Mouse (Mus musculus): ENCODE measurements at regions not wholly inside any gene's neighbourhood (a gene's known extent, or its start where the extent isn't known, plus 50 kb on each side); places are given as distances from the start of the nearest gene placed in this dataset.

GRCm38 (mm10) chr11:31769804-31770654 lies 98.3 kb upstream of the Bod1 start:
- no peaks in the 10 kb centered on the region for H3K27me3 ChIP-seq (ENCODE audit: control insufficient read depth, insufficient read depth, low read length)
- no peaks in the 10 kb centered on the region for H3K9me3 ChIP-seq (ENCODE audit: control insufficient read depth, low read length)
- H3K9ac ChIP-seq (ENCODE audit: low read length) = no peak overlapping the region
- H3K4me3 ChIP-seq (ENCODE audit: low read depth, low read length) = no peak overlapping the region
- H3K27ac ChIP-seq (ENCODE audit: low read depth, low read length) = no peak overlapping the region
- no peaks in the 10 kb centered on the region for H3K36me3 ChIP-seq (ENCODE audit: control insufficient read depth, insufficient read depth, low read length)
- H3K4me2 ChIP-seq (ENCODE audit: low read depth) = no peak overlapping the region
- no peaks in the 10 kb centered on the region for H3K4me1 ChIP-seq (ENCODE audit: control insufficient read depth, insufficient read depth, low read length)
- WGBS = 89% methylated on average over 4 of the region's 4 CpGs
- no peak for ATAC-seq (ENCODE audit: insufficient read depth, low FRiP score, low TSS enrichment)
- no peak for DNase-seq (ENCODE audit: low spot score)

DNA sequence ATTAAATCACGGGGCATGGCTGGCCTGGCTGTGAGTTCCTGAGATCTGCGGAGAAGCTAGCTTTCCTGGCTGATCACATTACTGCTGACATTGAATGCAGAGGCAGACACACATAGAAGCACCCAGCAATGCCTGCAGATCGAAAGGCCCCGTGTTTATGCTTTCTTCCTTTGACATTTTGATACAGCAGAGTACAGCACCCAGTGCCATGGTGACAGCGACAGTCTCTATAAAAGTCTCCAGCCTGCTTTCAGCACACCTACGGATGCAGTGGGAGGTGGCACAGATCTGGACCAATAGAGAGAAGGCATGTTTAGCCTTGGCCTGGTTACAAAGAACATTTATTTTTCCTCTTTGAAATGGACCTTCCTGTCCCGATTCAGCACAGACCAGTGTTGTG lies 99.2 kb upstream of the Bod1 start:
- H3K27ac ChIP-seq (ENCODE audit: low read depth, low read length) = no peak overlapping the region
- 78% methylated on average over 7 of the region's 7 CpGs for WGBS

GRCm38 (mm10) chr11:31771491-31772439 lies 100.1 kb upstream of the Bod1 start:
- WGBS = 86% methylated on average over 6 of the region's 6 CpGs
- Histone ChIP-seq H3K4me3 (ENCODE audit: low read depth, low read length) (no peak overlapping the region), H3K9me3 (ENCODE audit: control insufficient read depth, low read length) (no peaks in the 10 kb centered on the region), H3K9ac (ENCODE audit: low read length) (no peak overlapping the region), H3K27me3 (ENCODE audit: control insufficient read depth, insufficient read depth, low read length) (no peaks in the 10 kb centered on the region), H3K27ac (ENCODE audit: low read depth, low read length) (no peak overlapping the region), H3K4me2 (ENCODE audit: low read depth) (no peak overlapping the region), H3K36me3 (ENCODE audit: control insufficient read depth, insufficient read depth, low read length) (no peaks in the 10 kb centered on the region), H3K4me1 (ENCODE audit: control insufficient read depth, insufficient read depth, low read length) (no peaks in the 10 kb centered on the region)
- ATAC-seq (ENCODE audit: insufficient read depth, low FRiP score, low TSS enrichment) (no peak), DNase-seq (ENCODE audit: low spot score) (no peak)

More for the DNA sequence above, 99.2 kb upstream of the Bod1 start:
- DNase-seq (ENCODE audit: low spot score) (no peak), ATAC-seq (ENCODE audit: insufficient read depth, low FRiP score, low TSS enrichment) (no peak)
- Histone ChIP-seq H3K36me3 (ENCODE audit: control insufficient read depth, insufficient read depth, low read length) (no peaks in the 10 kb centered on the region), H3K4me3 (ENCODE audit: low read depth, low read length) (no peak overlapping the region), H3K9me3 (ENCODE audit: control insufficient read depth, low read length) (no peaks in the 10 kb centered on the region), H3K4me2 (ENCODE audit: low read depth) (no peak overlapping the region), H3K27me3 (ENCODE audit: control insufficient read depth, insufficient read depth, low read length) (no peaks in the 10 kb centered on the region), H3K9ac (ENCODE audit: low read length) (no peak overlapping the region; the same call in 1 of the 2 replicates), H3K4me1 (ENCODE audit: control insufficient read depth, insufficient read depth, low read length) (no peaks in the 10 kb centered on the region)

DNA sequence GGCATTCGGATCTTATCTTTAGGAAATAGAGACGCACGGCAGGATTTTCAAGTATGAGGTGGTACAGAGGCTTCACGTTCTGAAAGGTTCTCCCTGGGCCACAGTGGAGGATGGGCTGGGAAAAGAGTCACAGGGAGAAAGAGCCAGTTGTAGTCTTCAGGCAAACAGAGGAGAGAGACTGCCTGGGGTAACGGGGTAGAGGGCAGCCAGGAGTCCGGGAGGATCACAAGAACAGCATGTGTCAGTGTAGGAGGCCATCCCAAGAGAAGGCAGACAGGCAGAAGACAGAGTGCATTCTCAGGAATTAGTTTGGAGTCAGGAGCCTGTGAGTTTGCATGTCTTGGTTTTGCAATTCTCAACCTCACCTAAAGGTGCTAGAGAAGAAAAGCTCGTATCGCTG lies 94.5 kb upstream of the Cpeb4 start:
- DNase-seq (ENCODE audit: low spot score) (no peak), ATAC-seq (ENCODE audit: insufficient read depth, low FRiP score, low TSS enrichment) (no peak)
- H3K27ac ChIP-seq (ENCODE audit: low read depth, low read length) = no peak overlapping the region
- no peak overlapping the region for H3K4me2 ChIP-seq (ENCODE audit: low read depth)
- no peak overlapping the region for H3K9ac ChIP-seq (ENCODE audit: low read length)
- no peak overlapping the region for H3K4me3 ChIP-seq (ENCODE audit: low read depth, low read length)
- 88% methylated on average over 8 of the region's 8 CpGs for WGBS
- no peaks in the 10 kb centered on the region for H3K4me1 ChIP-seq (ENCODE audit: control insufficient read depth, insufficient read depth, low read length)
- no peaks in the 10 kb centered on the region for H3K27me3 ChIP-seq (ENCODE audit: control insufficient read depth, insufficient read depth, low read length)
- H3K9me3 ChIP-seq (ENCODE audit: control insufficient read depth, low read length) = no peaks in the 10 kb centered on the region
- no peaks in the 10 kb centered on the region for H3K36me3 ChIP-seq (ENCODE audit: control insufficient read depth, insufficient read depth, low read length)

- H3K27ac ChIP-seq (ENCODE audit: low read depth, low read length) = no peak overlapping the region
- no peaks in the 10 kb centered on the region for H3K9me3 ChIP-seq (ENCODE audit: control insufficient read depth, low read length)
- H3K27me3 ChIP-seq (ENCODE audit: control insufficient read depth, insufficient read depth, low read length) = no peaks in the 10 kb centered on the region
- H3K9ac ChIP-seq (ENCODE audit: low read length) = no peak overlapping the region
- DNase-seq (ENCODE audit: low spot score) (no peak), ATAC-seq (ENCODE audit: insufficient read depth, low FRiP score, low TSS enrichment) (no peak)
- no peak overlapping the region for H3K4me3 ChIP-seq (ENCODE audit: low read depth, low read length)
- no peaks in the 10 kb centered on the region for H3K4me1 ChIP-seq (ENCODE audit: control insufficient read depth, insufficient read depth, low read length)
- no peak overlapping the region for H3K4me2 ChIP-seq (ENCODE audit: low read depth)
- no peaks in the 10 kb centered on the region for H3K36me3 ChIP-seq (ENCODE audit: control insufficient read depth, insufficient read depth, low read length)
- WGBS = 79% methylated on average over 4 of the region's 4 CpGs
Measured at GRCm38 (mm10) chr11:31778766-31779165, 93.2 kb upstream of the Cpeb4 start.

GRCm38 (mm10) chr11:31779267-31779666 lies 92.7 kb upstream of the Cpeb4 start:
- Histone ChIP-seq H3K9me3 (ENCODE audit: control insufficient read depth, low read length) (no peaks in the 10 kb centered on the region), H3K27ac (ENCODE audit: low read depth, low read length) (no peak overlapping the region), H3K4me2 (ENCODE audit: low read depth) (no peak overlapping the region), H3K27me3 (ENCODE audit: control insufficient read depth, insufficient read depth, low read length) (no peaks in the 10 kb centered on the region), H3K9ac (ENCODE audit: low read length) (no peak overlapping the region), H3K4me1 (ENCODE audit: control insufficient read depth, insufficient read depth, low read length) (no peaks in the 10 kb centered on the region), H3K36me3 (ENCODE audit: control insufficient read depth, insufficient read depth, low read length) (no peaks in the 10 kb centered on the region), H3K4me3 (ENCODE audit: low read depth, low read length) (no peak overlapping the region)
- 91% methylated on average over 2 of the region's 2 CpGs for WGBS
- no peak for ATAC-seq (ENCODE audit: insufficient read depth, low FRiP score, low TSS enrichment)
- no peak for DNase-seq (ENCODE audit: low spot score)

GRCm38 (mm10) chr11:31780969-31781368 lies 91.0 kb upstream of the Cpeb4 start:
- H3K27me3 ChIP-seq (ENCODE audit: control insufficient read depth, insufficient read depth, low read length) = no peaks in the 10 kb centered on the region
- no peak overlapping the region for H3K4me2 ChIP-seq (ENCODE audit: low read depth)
- no peaks in the 10 kb centered on the region for H3K36me3 ChIP-seq (ENCODE audit: control insufficient read depth, insufficient read depth, low read length)
- no peak overlapping the region for H3K9ac ChIP-seq (ENCODE audit: low read length)
- H3K9me3 ChIP-seq (ENCODE audit: control insufficient read depth, low read length) = no peaks in the 10 kb centered on the region
- ATAC-seq (ENCODE audit: insufficient read depth, low FRiP score, low TSS enrichment) (no peak), DNase-seq (ENCODE audit: low spot score) (no peak)
- WGBS = 84% methylated on average over 6 of the region's 6 CpGs
- H3K4me1 ChIP-seq (ENCODE audit: control insufficient read depth, insufficient read depth, low read length) = no peaks in the 10 kb centered on the region
- H3K4me3 ChIP-seq (ENCODE audit: low read depth, low read length) = no peak overlapping the region
- no peak overlapping the region for H3K27ac ChIP-seq (ENCODE audit: low read depth, low read length)

GRCm38 (mm10) chr11:31781605-31782004 lies 90.4 kb upstream of the Cpeb4 start:
- Histone ChIP-seq H3K4me1 (ENCODE audit: control insufficient read depth, insufficient read depth, low read length) (no peaks in the 10 kb centered on the region), H3K27me3 (ENCODE audit: control insufficient read depth, insufficient read depth, low read length) (no peaks in the 10 kb centered on the region), H3K27ac (ENCODE audit: low read depth, low read length) (no peak overlapping the region), H3K9ac (ENCODE audit: low read length) (no peak overlapping the region), H3K9me3 (ENCODE audit: control insufficient read depth, low read length) (no peaks in the 10 kb centered on the region), H3K4me3 (ENCODE audit: low read depth, low read length) (no peak overlapping the region), H3K4me2 (ENCODE audit: low read depth) (no peak overlapping the region), H3K36me3 (ENCODE audit: control insufficient read depth, insufficient read depth, low read length) (no peaks in the 10 kb centered on the region)
- DNase-seq (ENCODE audit: low spot score) (no peak), ATAC-seq (ENCODE audit: insufficient read depth, low FRiP score, low TSS enrichment) (no peak)
- 88% methylated on average over 6 of the region's 6 CpGs for WGBS

Data from neural tube, embryonic 11.5 days (tissue).